Mouse (Mus musculus): ENCODE measurements around the gene Rassf6. TPM values are rescaled to one million over a fixed set of nuclear protein-coding genes. Genes with fewer than 3 reads are reported as not detected.

Rassf6 gene
- polyA plus RNA-seq, 1 experiment from 2014 or later, result 12.0 TPM

DNA sequence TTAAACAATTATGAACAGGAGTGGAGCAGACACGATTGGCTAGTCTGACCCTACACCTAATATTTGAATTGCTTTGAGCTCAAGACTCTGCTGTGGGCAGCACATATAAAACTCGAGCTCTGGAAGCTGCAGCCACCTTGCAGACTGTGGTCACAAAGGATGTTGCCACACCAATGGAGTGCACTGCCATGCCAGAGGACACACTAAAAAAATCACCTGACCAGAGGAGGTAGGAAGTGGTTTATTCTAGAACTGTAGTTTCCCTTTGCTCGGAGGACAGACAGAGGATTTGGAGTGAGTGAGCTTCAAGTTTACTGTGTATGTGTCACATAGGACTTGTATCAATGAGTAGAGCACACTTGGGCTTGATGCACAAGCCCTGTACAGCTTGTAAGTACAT, 84.4 kb downstream of the Rassf6 start:
- no peak for ATAC-seq (replicated peaks; ENCODE audit: low FRiP score, low TSS enrichment, low read depth)

More for the DNA sequence above, 84.4 kb downstream of the Rassf6 start:
- Histone ChIP-seq H3K27me3 (replicated peaks; ENCODE audit: control insufficient read depth, insufficient read depth, low read length) (no peaks in the 10 kb centered on the region), H3K36me3 (ENCODE audit: control insufficient read depth, insufficient read depth, low read length) (no peaks in the 10 kb centered on the region), H3K4me2 (ENCODE audit: low read length) (no peak overlapping the region), H3K27ac (ENCODE audit: low read depth) (no peak overlapping the region), H3K9ac (ENCODE audit: low read length) (no peak overlapping the region), H3K9me3 (ENCODE audit: control insufficient read depth, low read length) (no peaks in the 10 kb centered on the region), H3K4me1 (replicated peaks; ENCODE audit: control insufficient read depth, insufficient read depth, low read length) (no peaks in the 10 kb centered on the region), H3K4me3 (ENCODE audit: low read depth, low read length) (no peak overlapping the region)
- DNase-seq (ENCODE audit: low spot score), result no peak
- WGBS, result 71% methylated on average over 3 of the region's 3 CpGs

Other genes with a start within 250 kb of the Rassf6 start
- 0.16 and 1.0 TPM in 2 replicates for gene Alb, start 179.8 kb downstream of the Rassf6 start, polyA plus RNA-seq (2014; fragmentation: Nextera tagmentation; extraction: Ambion mirVana)
- 23.1 and 32.8 TPM in 2 replicates for gene Afp, start 149.9 kb downstream of the Rassf6 start, polyA plus RNA-seq (2014; fragmentation: Nextera tagmentation; extraction: Ambion mirVana)
- gene Afm, start 121.7 kb downstream of the Rassf6 start, polyA plus RNA-seq (2014; fragmentation: Nextera tagmentation; extraction: Ambion mirVana), result 8.9 and 9.3 TPM in 2 replicates
- 0.18 and 0.20 TPM in 2 replicates for gene 5830473C10Rik, start 79.5 kb downstream of the Rassf6 start, polyA plus RNA-seq (2014; fragmentation: Nextera tagmentation; extraction: Ambion mirVana)
- 0.34 TPM in 2 replicates for gene Cxcl5, start 118.7 kb upstream of the Rassf6 start, polyA plus RNA-seq (2014; fragmentation: Nextera tagmentation; extraction: Ambion mirVana)
- 2.8 and 3.5 TPM in 2 replicates for gene Ppbp, start 127.9 kb upstream of the Rassf6 start, polyA plus RNA-seq (2014; fragmentation: Nextera tagmentation; extraction: Ambion mirVana)
- gene Pf4, start 131.8 kb upstream of the Rassf6 start, polyA plus RNA-seq (2014; fragmentation: Nextera tagmentation; extraction: Ambion mirVana), result 44.3 and 55.9 TPM in 2 replicates
- not detected in 2 replicates for gene Cxcl3, start 145.4 kb upstream of the Rassf6 start, polyA plus RNA-seq (2014; fragmentation: Nextera tagmentation; extraction: Ambion mirVana)
- gene Cxcl15, start 153.9 kb upstream of the Rassf6 start, polyA plus RNA-seq (2014; fragmentation: Nextera tagmentation; extraction: Ambion mirVana), result 0.19 TPM in 1 of 2 replicates, not detected in the other

All from intestine, embryonic 14.5 days (tissue).